In genomic region chr5:38038710-38039592, GRCm38 (mm10) we compare ENCODE assay signal across 7 mouse cellular contexts. TPM values are rescaled to one million over a fixed set of nuclear protein-coding genes. Genes with fewer than 3 reads are reported as not detected.
A peak's percentile ranks its signal among the peaks of the same experiment; 100 is the strongest.
DNase-seq lines count a peak whose midpoint lies in the region; ATAC-seq and TF ChIP-seq lines count a peak whose summit lies in the region.

Gene Stx18 (plus strand): TSS chr5:38038742.

- peaks cover 14% of the 10 kb centered on the region; the same call in 1 of the 2 replicates for H3K27me3 ChIP-seq in embryonic facial prominence, embryonic 10.5 days (replicated peaks; ENCODE audit: low read depth, poor library complexity, severe bottlenecking)
- no peaks in the 10 kb centered on the region for H3K27me3 ChIP-seq in intestine, postnatal 0 days (replicated peaks; ENCODE audit: control insufficient read depth, insufficient read depth, low read length)
- H3K27me3 ChIP-seq in midbrain, embryonic 12.5 days: 0 out of 2 replicates have a peak, but pooled peaks cover 3% of the 10 kb centered on the region
- no peaks in the 10 kb centered on the region; the same call in 1 of the 2 replicates for H3K27me3 ChIP-seq in small intestine, adult 2 months (ENCODE audit: control insufficient read depth, insufficient read depth, low read length)

- H3K36me3 ChIP-seq in embryonic facial prominence, embryonic 10.5 days (replicated peaks): peaks cover 8% of the 10 kb centered on the region; the same call in 1 of the 2 replicates
- peaks cover 4% of the 10 kb centered on the region; the same call in 1 of the 2 replicates for H3K36me3 ChIP-seq in intestine, postnatal 0 days (ENCODE audit: control insufficient read depth, insufficient read depth)
- H3K36me3 ChIP-seq in midbrain, embryonic 12.5 days: 0 out of 2 replicates have a peak, but pooled peaks cover 10% of the 10 kb centered on the region
- H3K36me3 ChIP-seq in small intestine, adult 2 months (ENCODE audit: control insufficient read depth, insufficient read depth, low read length): no peaks in the 10 kb centered on the region

- peak within 1 kb of the TSS; percentile 87 for H3K4me2 ChIP-seq in intestine, postnatal 0 days (replicated peaks; ENCODE audit: low read depth)
- H3K4me2 ChIP-seq in midbrain, embryonic 12.5 days (replicated peaks): peak within 1 kb of the TSS; percentile 70

- intact Hi-C loops in left cerebral cortex, postnatal 4 days (cut with DNase I): no loop called here

- WGBS in embryonic facial prominence, embryonic 10.5 days: under 1% methylated on average over 57 of the region's 57 CpGs
- under 1% methylated on average over 57 of the region's 57 CpGs for WGBS in intestine, postnatal 0 days
- under 1% methylated on average over 57 of the region's 57 CpGs for WGBS in midbrain, embryonic 12.5 days
- WGBS in small intestine, adult 2 months: under 1% methylated on average over 57 of the region's 57 CpGs

- peaks cover 26% of the 10 kb centered on the region for H3K4me1 ChIP-seq in embryonic facial prominence, embryonic 10.5 days
- no peaks in the 10 kb centered on the region for H3K4me1 ChIP-seq in intestine, postnatal 0 days (replicated peaks; ENCODE audit: control insufficient read depth, insufficient read depth, low read length)
- H3K4me1 ChIP-seq in midbrain, embryonic 12.5 days: peaks cover 12% of the 10 kb centered on the region
- no peaks in the 10 kb centered on the region; the same call in 1 of the 2 replicates for H3K4me1 ChIP-seq in small intestine, adult 2 months (ENCODE audit: control insufficient read depth, insufficient read depth, insufficient read length, low read length)

- peak; percentile 86 for ATAC-seq in intestine, postnatal 0 days
- peak; percentile 97 for ATAC-seq in midbrain, embryonic 12.5 days (ENCODE audit: low FRiP score, low read depth)

- peak within 1 kb of the TSS; percentile 91 for H3K9ac ChIP-seq in intestine, postnatal 0 days (ENCODE audit: low read depth, low read length)
- H3K9ac ChIP-seq in midbrain, embryonic 12.5 days (replicated peaks): peak within 1 kb of the TSS; percentile 70

- no peaks in the 10 kb centered on the region for H3K9me3 ChIP-seq in embryonic facial prominence, embryonic 10.5 days
- no peaks in the 10 kb centered on the region for H3K9me3 ChIP-seq in intestine, postnatal 0 days (ENCODE audit: control insufficient read depth)
- H3K9me3 ChIP-seq in midbrain, embryonic 12.5 days: no peaks in the 10 kb centered on the region

- DNase-seq in adrenal gland, postnatal 10 days: peak; percentile 92
- peak; percentile 89 for DNase-seq in embryonic facial prominence, embryonic 10.5 days (ENCODE audit: low spot score)
- DNase-seq in gonadal fat pad, adult 2 months (ENCODE audit: low read depth): peak; percentile 30
- DNase-seq in left cerebral cortex, postnatal 4 days: peak; percentile 87

- peak; percentile 63; the same call in 1 of the 2 replicates for TF ChIP-seq POLR2A in small intestine, adult 2 months (IDR thresholded peaks at IDR 0.05; ENCODE audit: low read depth, low read length)

- peak within 1 kb of the TSS; percentile 95 for H3K4me3 ChIP-seq in embryonic facial prominence, embryonic 10.5 days
- peak within 1 kb of the TSS; percentile 99 for H3K4me3 ChIP-seq in intestine, postnatal 0 days (ENCODE audit: low read depth, low read length)
- peak within 1 kb of the TSS; percentile 65 for H3K4me3 ChIP-seq in midbrain, embryonic 12.5 days
- peak within 1 kb of the TSS; percentile 97 for H3K4me3 ChIP-seq in small intestine, adult 2 months (ENCODE audit: low read depth, low read length)

- TF ChIP-seq CTCF in intestine, postnatal 0 days (IDR thresholded peaks at IDR 0.05; ENCODE audit: low read depth): no peak
- TF ChIP-seq CTCF in small intestine, adult 2 months (IDR thresholded peaks at IDR 0.05; ENCODE audit: extremely low read depth, insufficient read length, insufficient replicate concordance, low read depth, low read length): no peak

- H3K27ac ChIP-seq in embryonic facial prominence, embryonic 10.5 days (replicated peaks): peak within 1 kb of the TSS; percentile 91
- H3K27ac ChIP-seq in intestine, postnatal 0 days (ENCODE audit: low read depth, low read length): peak within 1 kb of the TSS; percentile 60
- peak within 1 kb of the TSS; percentile 49 for H3K27ac ChIP-seq in midbrain, embryonic 12.5 days (replicated peaks)
- no peak within 1 kb of the TSS for H3K27ac ChIP-seq in small intestine, adult 2 months (ENCODE audit: insufficient read depth, low read depth, low read length)

RNA-seq across cellular contexts. Expression of gene Stx18, which starts in this region (rescaled TPM):
- total RNA-seq in adrenal gland, postnatal 10 days (2021): 10 to 100 TPM; 46.0 to 48.2 TPM
- polyA plus RNA-seq in embryonic facial prominence, embryonic 10.5 days (2016; fragmentation: Nextera tagmentation; extraction: Ambion mirVana): 54.8 and 55.8 TPM in 2 replicates
- 25.0 and 26.9 TPM in 2 replicates for polyA plus RNA-seq in gonadal fat pad, adult 2 months (2012; rRNA removed)
- 21.7 and 22.4 TPM in 2 replicates for polyA plus RNA-seq in intestine, postnatal 0 days (2015; fragmentation: Nextera tagmentation; extraction: Ambion mirVana)
- 10 to 100 TPM; 28.9 to 29.1 TPM for total RNA-seq in left cerebral cortex, postnatal 4 days (2021)
- polyA plus RNA-seq in midbrain, embryonic 12.5 days (2016; fragmentation: Nextera tagmentation; extraction: Ambion mirVana): 42.1 and 42.5 TPM in 2 replicates
- 6.1 and 9.7 TPM in 2 replicates for polyA plus RNA-seq in small intestine, adult 2 months (2012; rRNA removed)

Comparison
In these comparisons a context has a peak if more than half of its experiments do, and no peak if none do; other contexts are left out.
1. DNase-seq: peak in every context shown above with its lines; median percentile 92 in adrenal gland, postnatal 10 days; 89 in embryonic facial prominence, embryonic 10.5 days; 87 in left cerebral cortex, postnatal 4 days; 30 in gonadal fat pad, adult 2 months.